Mouse (Mus musculus): ENCODE data around the gene Asic1. TPM values are rescaled to one million over a fixed set of nuclear protein-coding genes. Genes with fewer than 3 reads are reported as not detected.
"Not testable (repeated sequence)": the region's sequence is repeated elsewhere in the genome, so short reads cannot be mapped to it uniquely, and the experiment has no call there.

The Asic1 gene
- polyA plus RNA-seq, 1 experiment from 2014 or later = 29.0 TPM

DNA sequence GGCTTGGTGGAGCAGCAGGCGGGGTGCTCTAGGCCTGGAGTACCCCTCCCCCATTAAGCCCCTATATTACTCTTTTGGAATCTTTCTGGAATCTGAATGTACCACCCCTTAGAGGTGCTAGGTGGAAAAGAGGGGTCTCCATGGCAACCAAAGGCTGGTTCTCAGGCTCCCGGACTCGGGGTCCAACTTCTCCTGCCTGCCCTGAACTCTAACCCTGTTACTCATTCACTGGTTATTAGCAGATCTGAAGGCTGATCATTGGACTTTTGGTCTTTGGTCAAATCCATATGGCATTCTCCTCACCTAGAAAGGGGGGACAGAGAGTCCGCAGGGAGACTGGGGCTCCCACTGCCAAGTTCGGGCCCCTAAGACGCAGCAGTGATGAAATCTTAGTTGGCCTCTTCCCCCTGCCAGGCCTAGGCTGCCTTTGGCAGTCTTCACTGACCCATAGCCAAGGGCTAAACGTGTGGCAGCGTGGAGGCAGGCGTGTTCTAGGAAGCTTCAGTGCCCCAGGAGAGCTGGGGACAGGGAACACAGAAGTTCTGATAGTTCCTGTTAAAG, 48.4 kb downstream of the Asic1 start:
- no peaks in the 10 kb centered on the region for H3K27me3 ChIP-seq (ENCODE audit: insufficient read depth, poor library complexity, severe bottlenecking)
- WGBS = 82% methylated on average over 9 of the region's 9 CpGs
- no peak overlapping the region for H3K4me3 ChIP-seq
- H3K9me3 ChIP-seq = no peaks in the 10 kb centered on the region
- peaks cover 96% of the 10 kb centered on the region for H3K36me3 ChIP-seq
- peaks cover 45% of the 10 kb centered on the region for H3K4me1 ChIP-seq (replicated peaks)
- DNase-seq (ENCODE audit: low spot score) = no peak
- no peak overlapping the region for H3K27ac ChIP-seq

DNA sequence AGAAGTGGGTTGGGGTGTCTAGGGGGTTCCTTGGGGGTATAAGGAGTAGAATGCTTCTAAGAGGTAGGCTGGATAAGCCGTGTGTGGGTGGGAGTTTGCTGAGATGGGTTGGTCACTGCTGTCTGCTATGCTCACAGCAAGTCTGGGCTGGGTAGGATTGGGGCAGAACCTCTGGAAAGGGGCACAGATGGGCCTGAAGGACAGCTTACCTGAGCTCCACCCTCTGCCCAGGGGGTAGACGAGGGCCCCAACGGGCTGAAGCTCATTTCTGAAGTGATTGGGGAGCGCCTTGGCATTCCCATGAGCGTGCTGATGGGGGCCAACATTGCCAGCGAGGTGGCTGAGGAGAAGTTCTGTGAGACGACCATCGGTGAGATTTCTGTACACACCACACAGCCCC, 49.7 kb downstream of the Asic1 start:
- Histone ChIP-seq H3K9me3 (no peaks in the 10 kb centered on the region), H3K36me3 (peaks cover 83% of the 10 kb centered on the region), H3K27me3 (ENCODE audit: insufficient read depth, poor library complexity, severe bottlenecking) (no peaks in the 10 kb centered on the region), H3K4me3 (no peak overlapping the region), H3K27ac (no peak overlapping the region), H3K4me1 (replicated peaks) (peaks cover 51% of the 10 kb centered on the region)
- 75% methylated on average over 8 of the region's 8 CpGs for WGBS
- no peak for DNase-seq (ENCODE audit: low spot score)

DNA sequence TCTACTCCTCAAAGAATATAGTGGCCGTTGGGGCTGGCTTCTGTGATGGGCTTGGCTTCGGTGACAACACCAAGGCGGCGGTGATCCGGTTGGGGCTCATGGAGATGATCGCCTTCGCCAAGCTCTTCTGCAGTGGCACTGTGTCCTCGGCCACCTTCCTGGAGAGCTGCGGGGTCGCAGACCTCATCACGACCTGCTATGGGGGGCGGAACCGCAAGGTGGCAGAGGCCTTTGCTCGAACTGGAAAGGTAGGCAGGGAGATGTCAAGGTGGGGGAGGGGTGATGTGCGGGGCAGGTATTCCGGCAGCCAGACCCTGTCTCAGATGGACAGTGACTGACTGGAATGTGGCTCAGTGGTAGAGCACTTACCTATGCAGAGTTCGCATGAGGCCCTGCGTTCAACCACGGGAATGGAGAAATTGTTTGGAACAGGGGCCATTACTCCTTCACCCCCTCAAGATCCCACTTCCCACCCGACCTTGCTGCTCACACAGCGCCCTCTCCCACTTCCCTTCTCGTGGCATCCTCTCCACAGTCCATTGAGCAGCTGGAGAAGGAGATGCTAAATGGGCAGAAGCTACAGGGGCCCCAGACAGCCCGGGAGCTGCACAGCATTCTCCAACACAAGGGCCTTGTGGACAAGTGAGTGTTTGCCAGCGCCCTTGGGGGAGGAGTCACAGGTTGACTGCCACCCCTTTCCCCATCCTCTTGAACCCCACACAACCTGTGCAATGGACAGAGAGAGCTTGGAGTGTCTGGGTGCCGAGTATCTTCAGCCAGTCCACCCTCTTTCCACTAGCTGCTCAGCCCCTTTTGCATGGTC, 52.0 kb downstream of the Asic1 start:
- H3K4me1 ChIP-seq (replicated peaks) = peaks cover 60% of the 10 kb centered on the region
- H3K36me3 ChIP-seq = peaks cover 62% of the 10 kb centered on the region
- WGBS = 78% methylated on average over 25 of the region's 25 CpGs

DNA sequence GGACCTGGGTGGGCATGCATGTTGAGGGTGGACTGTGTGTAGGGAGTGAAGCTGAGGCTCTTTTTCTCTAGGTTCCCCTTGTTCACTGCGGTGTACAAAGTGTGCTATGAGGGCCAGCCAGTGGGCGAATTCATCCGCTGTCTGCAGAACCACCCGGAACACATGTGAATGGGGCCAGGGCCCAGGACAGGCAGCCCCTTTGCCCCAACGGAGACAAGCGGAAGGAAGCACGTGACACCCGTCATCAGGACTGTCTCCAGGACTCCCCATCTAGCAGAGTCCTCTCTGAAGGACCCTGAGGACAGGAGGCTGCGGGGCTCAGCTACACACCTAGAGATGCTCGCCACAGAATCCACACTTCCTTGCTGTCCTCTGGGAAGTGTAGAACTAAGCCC, 52.9 kb downstream of the Asic1 start:
- Histone ChIP-seq H3K27ac (peak overlapping the region; percentile 95), H3K36me3 (peaks cover 60% of the 10 kb centered on the region), H3K9me3 (no peaks in the 10 kb centered on the region), H3K4me1 (replicated peaks) (peaks cover 58% of the 10 kb centered on the region), H3K27me3 (ENCODE audit: insufficient read depth, poor library complexity, severe bottlenecking) (no peaks in the 10 kb centered on the region), H3K4me3 (peak overlapping the region; percentile 9; the same call in 1 of the 2 replicates)
- 45% methylated on average over 10 of the region's 10 CpGs for WGBS
- peak; percentile 27 for DNase-seq (ENCODE audit: low spot score)

More for the DNA sequence above, 52.0 kb downstream of the Asic1 start:
- H3K27ac ChIP-seq = no peak overlapping the region
- no peaks in the 10 kb centered on the region for H3K9me3 ChIP-seq
- no peak overlapping the region for H3K4me3 ChIP-seq
- H3K27me3 ChIP-seq (ENCODE audit: insufficient read depth, poor library complexity, severe bottlenecking) = no peaks in the 10 kb centered on the region
- no peak for DNase-seq (ENCODE audit: low spot score)

DNA sequence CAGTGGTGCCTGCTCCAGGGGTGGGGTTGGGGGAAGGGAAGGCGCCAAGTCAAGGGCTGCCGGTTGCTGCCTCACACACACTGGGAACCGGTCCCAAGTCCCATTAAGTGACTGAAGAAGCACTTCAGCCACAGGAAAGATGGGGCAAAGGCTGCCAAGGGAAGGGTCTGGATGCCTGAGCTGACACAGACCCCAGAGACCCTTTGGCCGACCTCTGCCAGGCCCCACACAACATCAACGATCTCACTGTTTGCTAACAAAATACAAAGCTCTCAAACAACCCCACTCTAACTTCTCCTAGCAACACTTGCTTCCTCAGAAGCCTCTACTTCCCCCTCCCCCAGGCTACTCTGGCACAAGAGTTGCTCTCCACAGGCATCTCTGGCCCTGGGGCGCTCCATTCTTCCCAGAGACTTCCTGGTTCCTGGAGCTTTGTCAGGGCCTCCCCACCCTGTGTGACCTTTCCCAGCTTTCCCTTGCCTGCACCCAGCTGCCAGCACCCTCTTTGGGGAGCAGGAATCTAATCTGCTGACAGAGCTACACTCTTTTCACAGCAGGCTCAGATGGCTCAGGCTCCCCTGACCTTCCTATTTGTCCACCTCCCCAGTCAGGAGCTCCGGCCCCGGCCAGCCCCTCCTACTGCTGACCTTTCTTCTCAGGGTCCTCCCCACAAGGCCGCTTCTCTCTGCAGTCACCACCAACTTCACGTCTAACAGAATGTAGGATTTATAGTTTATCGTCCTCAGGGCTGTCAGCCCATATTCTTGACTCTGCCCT, 53.5 kb downstream of the Asic1 start:
- Histone ChIP-seq H3K27ac (peak overlapping the region; percentile 95), H3K9me3 (peaks cover 1% of the 10 kb centered on the region; the same call in 1 of the 2 replicates), H3K4me1 (replicated peaks) (peaks cover 52% of the 10 kb centered on the region), H3K36me3 (peaks cover 60% of the 10 kb centered on the region), H3K27me3 (ENCODE audit: insufficient read depth, poor library complexity, severe bottlenecking) (no peaks in the 10 kb centered on the region), H3K4me3 (peak overlapping the region; percentile 98)
- 7% methylated on average over 11 of the region's 11 CpGs for WGBS
- peak; percentile 60 for DNase-seq (ENCODE audit: low spot score)

DNA sequence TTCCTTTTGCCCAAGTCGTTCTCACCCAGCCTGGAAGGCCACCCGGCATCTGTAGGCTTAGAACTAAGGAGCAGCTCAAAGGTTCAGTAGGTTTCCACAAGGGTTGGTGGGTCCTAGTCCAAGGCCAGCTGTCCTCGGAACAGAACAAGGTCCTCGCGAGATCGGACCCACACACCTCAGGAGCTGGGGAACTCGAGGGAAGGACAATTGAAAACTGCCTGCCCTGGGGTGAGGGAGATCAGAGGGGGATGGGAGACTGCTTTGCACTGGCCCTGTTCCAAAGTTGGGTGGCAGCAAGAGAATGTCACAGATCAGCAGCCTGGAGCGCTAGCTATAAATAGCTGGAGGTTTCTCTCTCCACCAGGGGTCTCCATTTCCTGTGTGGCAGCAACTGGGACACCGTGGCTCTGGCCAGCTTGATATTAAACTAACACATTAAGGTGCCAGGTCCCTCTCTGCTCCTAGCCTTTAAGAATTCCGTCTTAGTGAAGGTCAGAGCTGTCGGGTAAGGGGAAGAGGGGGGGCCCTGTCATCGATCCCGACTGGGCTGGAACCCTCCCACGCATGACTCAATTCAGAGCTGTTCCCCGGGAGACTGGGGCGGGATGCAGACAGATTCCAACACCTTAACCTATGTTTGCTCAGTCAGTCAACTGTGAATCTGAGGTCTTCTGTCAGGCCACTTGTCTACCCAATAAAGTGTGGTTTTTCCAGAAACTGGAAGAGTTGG, 54.3 kb downstream of the Asic1 start:
- H3K27ac ChIP-seq = peak overlapping the region; percentile 95
- WGBS = 10% methylated on average over 16 of the region's 16 CpGs
- DNase-seq (ENCODE audit: low spot score) = peak; percentile 64
- peak overlapping the region; percentile 98 for H3K4me3 ChIP-seq
- H3K27me3 ChIP-seq (ENCODE audit: insufficient read depth, poor library complexity, severe bottlenecking) = no peaks in the 10 kb centered on the region
- peaks cover 8% of the 10 kb centered on the region for H3K9me3 ChIP-seq
- peaks cover 61% of the 10 kb centered on the region for H3K36me3 ChIP-seq
- peaks cover 52% of the 10 kb centered on the region for H3K4me1 ChIP-seq (replicated peaks)

DNA sequence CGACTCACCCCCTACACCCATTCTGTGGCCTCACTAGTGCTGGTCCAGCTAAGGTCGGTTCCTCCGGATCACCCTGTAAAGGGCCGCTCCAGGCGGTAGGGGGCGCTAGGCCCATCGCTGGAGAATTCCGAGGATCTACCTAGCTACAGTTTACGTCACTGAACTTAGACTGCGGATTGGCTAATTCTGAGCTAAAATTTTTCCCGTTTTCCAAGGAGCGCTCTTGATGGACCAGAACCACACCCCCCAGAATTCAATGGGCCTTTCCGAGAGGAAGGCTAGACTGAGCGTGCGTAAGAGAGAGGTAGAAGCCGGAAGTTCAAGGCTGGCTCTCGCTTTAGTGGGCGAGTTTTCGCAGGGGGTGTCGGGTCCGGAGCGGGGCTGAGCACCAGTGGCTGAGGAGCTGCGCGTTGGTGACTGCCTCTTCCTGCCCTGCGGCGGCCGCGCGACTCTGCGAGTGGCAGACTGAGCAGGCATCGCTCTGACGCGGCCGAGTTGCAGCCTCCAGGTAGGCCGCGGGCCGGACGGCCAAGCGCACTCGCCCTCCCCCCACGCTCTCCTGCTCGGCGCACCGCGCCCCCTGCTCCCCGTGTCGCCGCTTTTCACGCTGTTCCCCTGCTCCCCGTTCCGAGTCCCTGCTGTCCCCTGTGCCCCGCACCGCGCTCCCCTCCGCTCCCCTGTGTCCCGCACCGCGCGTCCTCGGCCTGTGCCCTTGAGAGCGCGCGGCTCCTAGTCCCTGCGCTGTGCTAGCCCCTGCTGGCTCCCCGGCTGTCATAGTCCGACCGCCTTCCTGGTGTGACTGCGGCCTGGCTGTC, 55.4 kb downstream of the Asic1 start, which contains the start of gene Cox14:
Gene Cox14 (plus strand): TSS at position 278 of the 815 bp plus-strand sequence.
- H3K27ac ChIP-seq = peak within 1 kb of the TSS; percentile 95
- H3K4me3 ChIP-seq = peak within 1 kb of the TSS; percentile 98
- DNase-seq (ENCODE audit: low spot score) = peak; percentile 96
- peaks cover 59% of the 10 kb centered on the region for H3K36me3 ChIP-seq
- H3K27me3 ChIP-seq (ENCODE audit: insufficient read depth, poor library complexity, severe bottlenecking) = no peaks in the 10 kb centered on the region
- peaks cover 8% of the 10 kb centered on the region for H3K9me3 ChIP-seq
- H3K4me1 ChIP-seq (replicated peaks) = peaks cover 52% of the 10 kb centered on the region
- WGBS = under 1% methylated on average over 65 of the region's 68 CpGs

DNA sequence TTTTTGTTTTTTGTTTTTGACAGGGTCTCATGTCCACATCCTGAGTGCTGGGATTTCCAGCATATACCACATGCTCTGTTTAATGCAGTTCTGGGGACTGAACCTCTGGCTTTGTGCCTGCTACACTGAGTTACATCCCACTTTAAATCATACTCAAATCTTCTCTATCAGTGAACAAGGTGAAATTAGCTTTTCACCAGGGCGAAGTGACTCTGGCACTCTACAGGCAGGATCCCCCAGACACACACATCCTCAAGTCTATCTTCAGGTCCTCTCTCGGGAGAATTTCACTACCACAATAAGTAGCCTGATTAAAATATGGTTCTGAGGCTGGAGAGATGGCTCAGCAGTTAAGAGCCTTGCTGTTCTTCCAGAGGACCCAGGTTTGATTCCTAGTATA, 56.4 kb downstream of the Asic1 start:
- Histone ChIP-seq H3K4me3 (peak overlapping the region; percentile 98), H3K27ac (no peak overlapping the region), H3K4me1 (replicated peaks) (peaks cover 52% of the 10 kb centered on the region), H3K36me3 (peaks cover 58% of the 10 kb centered on the region), H3K27me3 (ENCODE audit: insufficient read depth, poor library complexity, severe bottlenecking) (no peaks in the 10 kb centered on the region), H3K9me3 (peaks cover 8% of the 10 kb centered on the region)
- 85% methylated on average over 2 of the region's 2 CpGs for WGBS
- no peak for DNase-seq (ENCODE audit: low spot score)

DNA sequence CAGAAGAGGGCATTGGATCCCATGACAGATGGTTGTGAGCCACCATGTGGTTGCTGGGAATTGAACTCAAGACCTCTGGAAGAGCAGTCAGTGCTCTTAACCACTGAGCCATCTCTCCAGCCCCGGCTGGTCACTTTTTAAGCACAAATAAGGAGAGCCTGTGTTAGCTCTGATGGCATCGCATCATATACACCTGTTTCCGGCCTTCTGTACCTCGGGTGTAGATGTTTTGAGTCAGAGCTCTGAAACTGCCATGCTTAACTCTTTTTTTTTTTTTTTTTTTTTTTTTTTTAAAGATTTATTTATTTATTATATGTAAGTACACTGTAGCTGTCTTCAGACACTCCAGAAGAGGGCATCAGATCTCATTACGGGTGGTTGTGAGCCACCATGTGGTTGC, 56.9 kb downstream of the Asic1 start:
- not testable (repeated sequence) for H3K27me3 ChIP-seq (ENCODE audit: insufficient read depth, poor library complexity, severe bottlenecking); H3K27ac ChIP-seq; H3K4me3 ChIP-seq; H3K9me3 ChIP-seq; DNase-seq (ENCODE audit: low spot score)
- WGBS = 96% methylated on average over 5 of the region's 5 CpGs
- Histone ChIP-seq H3K36me3 (peaks cover 58% of the 10 kb centered on the region), H3K4me1 (replicated peaks) (peaks cover 47% of the 10 kb centered on the region)

DNA sequence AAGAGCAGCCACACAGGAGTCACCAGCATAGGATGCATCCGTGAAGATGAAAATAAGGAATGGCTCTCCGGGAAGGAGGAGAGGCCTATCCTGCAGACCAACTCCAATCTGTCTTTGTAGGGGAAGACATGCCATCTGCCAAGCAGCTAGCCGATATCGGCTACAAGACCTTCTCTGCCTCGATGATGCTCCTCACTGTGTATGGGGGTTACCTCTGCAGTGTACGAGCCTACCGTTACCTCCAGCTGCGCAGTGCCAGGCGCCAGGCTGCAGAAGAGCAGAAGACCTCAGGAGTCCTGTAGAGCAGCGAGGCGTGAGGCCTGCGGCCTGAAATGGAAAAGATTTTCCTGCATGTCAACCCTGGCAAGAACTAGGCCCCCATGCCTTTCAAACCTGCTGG, 57.4 kb downstream of the Asic1 start:
- WGBS = 95% methylated on average over 12 of the region's 12 CpGs
- H3K36me3 ChIP-seq = peaks cover 58% of the 10 kb centered on the region

DNA sequence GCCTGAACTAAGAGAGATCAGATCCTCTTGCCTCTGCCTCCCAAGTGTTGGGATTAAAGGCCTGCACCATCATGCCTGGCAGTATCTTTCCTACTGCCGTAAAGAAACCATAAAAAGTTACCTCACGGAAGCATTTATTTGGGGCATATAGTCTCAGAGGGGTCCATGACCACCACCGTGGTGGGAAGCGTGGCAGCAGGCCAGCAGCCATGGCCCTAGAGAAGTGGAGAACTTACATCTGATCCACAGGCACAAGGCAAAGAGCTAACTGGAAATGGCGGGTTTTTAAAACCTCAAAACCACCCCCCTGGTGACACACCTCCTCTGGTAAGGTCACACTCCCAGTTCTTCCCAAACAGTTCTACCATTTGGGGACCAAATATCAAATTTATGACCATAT, 58.0 kb downstream of the Asic1 start:
- Histone ChIP-seq H3K27me3 (ENCODE audit: insufficient read depth, poor library complexity, severe bottlenecking) (no peaks in the 10 kb centered on the region), H3K9me3 (peaks cover 8% of the 10 kb centered on the region), H3K27ac (no peak overlapping the region), H3K4me1 (replicated peaks) (peaks cover 36% of the 10 kb centered on the region), H3K36me3 (peaks cover 58% of the 10 kb centered on the region), H3K4me3 (no peak overlapping the region)
- 95% methylated on average over 5 of the region's 5 CpGs for WGBS
- DNase-seq (ENCODE audit: low spot score) = no peak

More for the DNA sequence above, 57.4 kb downstream of the Asic1 start:
- Histone ChIP-seq H3K9me3 (peaks cover 8% of the 10 kb centered on the region), H3K27ac (no peak overlapping the region), H3K27me3 (ENCODE audit: insufficient read depth, poor library complexity, severe bottlenecking) (no peaks in the 10 kb centered on the region), H3K4me1 (replicated peaks) (peaks cover 43% of the 10 kb centered on the region), H3K4me3 (no peak overlapping the region)
- no peak for DNase-seq (ENCODE audit: low spot score)

All from hindbrain, embryonic 10.5 days (tissue).